Mouse (Mus musculus) testis, adult 2 months (tissue): ENCODE results near the gene D930007J09Rik.

ENCODE experiments used
- CTCF ChIP-seq: fragments of 200-500 bp; IDR thresholded peaks from 2 replicates; pipeline ENCODE4 v1.5.1; 2012; ENCODE audit warnings: low read depth, mild to moderate bottlenecking, inconsistent platforms, low read length, moderate library complexity; ENCODE audit not compliant: control insufficient read depth, insufficient read depth, insufficient replicate concordance
- POLR2A ChIP-seq: fragments of 200-500 bp; IDR thresholded peaks from 2 replicates; pipeline ENCODE4 v1.6.1; 2012; ENCODE audit warnings: low read depth, mild to moderate bottlenecking, inconsistent platforms, low read length, moderate library complexity; ENCODE audit not compliant: control insufficient read depth

- TF ChIP-seq CTCF (no peak), POLR2A (no peak)
Observed at GRCm38 (mm10) chr13:32825546-32825945, 22.9 kb upstream of the D930007J09Rik start.
